In genomic region chr15:102386640-102387039, GRCm38 (mm10) we compare ENCODE assay signal across 25 mouse cellular contexts. TPM values are rescaled to one million over a fixed set of nuclear protein-coding genes. Genes with fewer than 3 reads are reported as not detected.
A peak's percentile ranks its signal among the peaks of the same experiment; 100 is the strongest.
DNase-seq lines count a peak whose midpoint lies in the region; ATAC-seq and TF ChIP-seq lines count a peak whose summit lies in the region.
"Had no signal": no experiment of that assay in that cellular context is flagged by ENCODE, and none has a peak within 500 bp of the region (broad histone marks: within the 10 kb centered on the region; RNA-seq: fewer than 3 reads in every experiment).

No protein-coding gene starts in this region.

- no peak for TF ChIP-seq CTCF in ES-Bruce4 (IDR thresholded peaks at IDR 0.05; ENCODE audit: low read depth, low read length)

- 35% methylated on average over 9 of the region's 9 CpGs for WGBS in liver, embryonic 15.5 days (ENCODE audit: insufficient replicate concordance)
- WGBS in hindbrain, embryonic 10.5 days: 52% methylated on average over 9 of the region's 9 CpGs

- ATAC-seq in erythroblast, adult 5-6 weeks (replicated peaks; ENCODE audit: low FRiP score, poor library complexity, severe bottlenecking): peak; percentile 56; the same call in 1 of the 2 replicates
- ATAC-seq in liver, embryonic 15.5 days (ENCODE audit: insufficient read depth): peak; percentile 12; the same call in 1 of the 2 replicates
- ATAC-seq in monocyte, adult 5-6 weeks (replicated peaks; ENCODE audit: insufficient number of reproducible peaks, low FRiP score, low TSS enrichment, poor library complexity, severe bottlenecking): no peak
- ATAC-seq: activated CD4-positive, CD25-positive, alpha-beta regulatory T cell, adult 4 months; hindbrain, embryonic 16.5 days; midbrain, embryonic 16.5 days had no signal

- no peak for TF ChIP-seq POLR2A in ES-Bruce4 (IDR thresholded peaks at IDR 0.05; ENCODE audit: insufficient read depth, low read length)

- no peaks in the 10 kb centered on the region for H3K27me3 ChIP-seq in ES-Bruce4 (ENCODE audit: control insufficient read depth, insufficient read depth, low read length, poor library complexity, severe bottlenecking)
- H3K27me3 ChIP-seq in liver, embryonic 15.5 days: no peaks in the 10 kb centered on the region
- no peaks in the 10 kb centered on the region for H3K27me3 ChIP-seq in hindbrain, embryonic 10.5 days (ENCODE audit: insufficient read depth, poor library complexity, severe bottlenecking)
- H3K27me3 ChIP-seq: embryonic facial prominence, embryonic 13.5 days; heart, embryonic 13.5 days had no signal

- peak overlapping the region; percentile 48 for H3K4me3 ChIP-seq in ES-Bruce4 (ENCODE audit: low read depth, low read length)
- no peak overlapping the region for H3K4me3 ChIP-seq in liver, embryonic 15.5 days (replicated peaks)
- H3K4me3 ChIP-seq in hindbrain, embryonic 10.5 days: no peak overlapping the region
- H3K4me3 ChIP-seq: embryonic facial prominence, embryonic 13.5 days; forebrain, embryonic 10.5 days; heart, embryonic 13.5 days; limb, embryonic 10.5 days had no signal

- no peaks in the 10 kb centered on the region for H3K36me3 ChIP-seq in ES-Bruce4 (ENCODE audit: control insufficient read depth, insufficient read depth, low read length, poor library complexity, severe bottlenecking)
- no peaks in the 10 kb centered on the region for H3K36me3 ChIP-seq in liver, embryonic 15.5 days (replicated peaks)
- no peaks in the 10 kb centered on the region for H3K36me3 ChIP-seq in hindbrain, embryonic 10.5 days
- H3K36me3 ChIP-seq: embryonic facial prominence, embryonic 13.5 days; forebrain, embryonic 10.5 days; heart, embryonic 13.5 days; limb, embryonic 10.5 days had no signal

- peak; percentile 78 for DNase-seq in A20 (ENCODE audit: low read depth, low spot score)
- DNase-seq in hindbrain, embryonic 10.5 days (ENCODE audit: low spot score): no peak
- DNase-seq in right cerebral cortex, postnatal 4 days: no peak
- no peak for DNase-seq in spleen, postnatal 36 days (ENCODE audit: low spot score in 2 of 2)
- DNase-seq: adrenal gland, postnatal 36 days; cerebellum, adult 9-10 months; gastrocnemius, postnatal 25 days; heart, postnatal 36 days; kidney, adult 11 months; lung, embryonic 14.5 days; thymus, postnatal 4 days had no signal

- H3K9ac ChIP-seq in ES-Bruce4 (ENCODE audit: low read depth, poor library complexity, severe bottlenecking): peak overlapping the region; percentile 5; the same call in 1 of the 2 replicates
- no peak overlapping the region for H3K9ac ChIP-seq in liver, embryonic 15.5 days
- H3K9ac ChIP-seq: embryonic facial prominence, embryonic 13.5 days; heart, embryonic 13.5 days; lung, embryonic 14.5 days had no signal

- no peaks in the 10 kb centered on the region for H3K4me1 ChIP-seq in ES-Bruce4 (ENCODE audit: control insufficient read depth, insufficient read depth, low read length)
- H3K4me1 ChIP-seq in liver, embryonic 15.5 days (replicated peaks): peaks cover 13% of the 10 kb centered on the region
- H3K4me1 ChIP-seq in hindbrain, embryonic 10.5 days (replicated peaks): no peaks in the 10 kb centered on the region
- H3K4me1 ChIP-seq: embryonic facial prominence, embryonic 13.5 days; heart, embryonic 13.5 days had no signal

- H3K4me2 ChIP-seq in liver, embryonic 15.5 days: no peak overlapping the region
- H3K4me2 ChIP-seq: embryonic facial prominence, embryonic 13.5 days; heart, embryonic 13.5 days; lung, embryonic 14.5 days had no signal

- TF ChIP-seq EP300 in ES-Bruce4 (IDR thresholded peaks at IDR 0.05; ENCODE audit: insufficient read depth, low read depth, low read length): no peak

- H3K9me3 ChIP-seq in ES-Bruce4 (replicated peaks; ENCODE audit: control insufficient read depth, insufficient read depth, low read length, poor library complexity, severe bottlenecking): no peaks in the 10 kb centered on the region
- H3K9me3 ChIP-seq in liver, embryonic 15.5 days (replicated peaks): no peaks in the 10 kb centered on the region
- no peaks in the 10 kb centered on the region for H3K9me3 ChIP-seq in hindbrain, embryonic 10.5 days
- H3K9me3 ChIP-seq: embryonic facial prominence, embryonic 13.5 days; forebrain, embryonic 10.5 days; heart, embryonic 13.5 days; limb, embryonic 10.5 days had no signal

- peak overlapping the region; percentile 51 for H3K27ac ChIP-seq in ES-Bruce4 (ENCODE audit: insufficient read depth, low read length)
- H3K27ac ChIP-seq in liver, embryonic 15.5 days (replicated peaks): no peak overlapping the region
- H3K27ac ChIP-seq in hindbrain, embryonic 10.5 days: no peak overlapping the region
- H3K27ac ChIP-seq: embryonic facial prominence, embryonic 13.5 days; forebrain, embryonic 10.5 days; heart, embryonic 13.5 days; kidney, postnatal 0 days; limb, embryonic 10.5 days; macrophage had no signal

RNA-seq across cellular contexts. Expression of gene Sp1, which starts 19.3 kb away (rescaled TPM):
- polyA plus RNA-seq in ES-Bruce4 (2011; ENCODE audit: insufficient read depth, insufficient read length, low read depth, missing spikeins): 103 and 106 TPM in 2 replicates
- 42.2 and 66.3 TPM in 2 replicates for total RNA-seq in erythroblast, adult 5-6 weeks (2015; ENCODE audit: low replicate concordance)
- 20.2 and 23.1 TPM in 2 replicates for total RNA-seq in erythroblast, adult 5-6 weeks (2017; ENCODE audit: low replicate concordance)
- 3.5 and 3.7 TPM in 2 replicates for polyA plus RNA-seq in liver, embryonic 15.5 days (2015; fragmentation: Nextera tagmentation; extraction: Ambion mirVana)
- 6.1 and 9.3 TPM in 2 replicates for polyA plus RNA-seq in hindbrain, embryonic 10.5 days (2016; fragmentation: Nextera tagmentation; extraction: Ambion mirVana)
- total RNA-seq in monocyte, adult 5-6 weeks (2017): 66.1 to 99.7 TPM (median 74.8 TPM) in 3 replicates

RNA-seq across cellular contexts. Expression of gene Sp7, which starts 19.7 kb away (rescaled TPM):
- not detected in 2 replicates for polyA plus RNA-seq in ES-Bruce4 (2011; ENCODE audit: insufficient read depth, insufficient read length, low read depth, missing spikeins)
- total RNA-seq in erythroblast, adult 5-6 weeks (2015; ENCODE audit: low replicate concordance): not detected in 2 replicates
- total RNA-seq in erythroblast, adult 5-6 weeks (2017; ENCODE audit: low replicate concordance): not detected in 2 replicates
- polyA plus RNA-seq in liver, embryonic 15.5 days (2015; fragmentation: Nextera tagmentation; extraction: Ambion mirVana): not detected in 2 replicates
- 1.0 and 1.2 TPM in 2 replicates for polyA plus RNA-seq in hindbrain, embryonic 10.5 days (2016; fragmentation: Nextera tagmentation; extraction: Ambion mirVana)
- total RNA-seq in monocyte, adult 5-6 weeks (2017): not detected in 3 replicates
- total RNA-seq: gastrocnemius, postnatal 25 days; heart, postnatal 36 days had no signal
- polyA plus RNA-seq: activated CD4-positive, CD25-positive, alpha-beta regulatory T cell, adult 4 months; macrophage; spleen, adult 2 months had no signal

RNA-seq across cellular contexts. Expression of gene Aaas, which starts 36.1 kb away (rescaled TPM):
- polyA plus RNA-seq in ES-Bruce4 (2011; ENCODE audit: insufficient read depth, insufficient read length, low read depth, missing spikeins): 196 and 252 TPM in 2 replicates
- total RNA-seq in erythroblast, adult 5-6 weeks (2015; ENCODE audit: low replicate concordance): 30.3 and 60.7 TPM in 2 replicates
- total RNA-seq in erythroblast, adult 5-6 weeks (2017; ENCODE audit: low replicate concordance): 11.7 and 49.7 TPM in 2 replicates
- polyA plus RNA-seq in liver, embryonic 15.5 days (2015; fragmentation: Nextera tagmentation; extraction: Ambion mirVana): 41.7 and 48.3 TPM in 2 replicates
- 102 and 122 TPM in 2 replicates for polyA plus RNA-seq in hindbrain, embryonic 10.5 days (2016; fragmentation: Nextera tagmentation; extraction: Ambion mirVana)
- 16.5 to 50.9 TPM (median 46.2 TPM) in 3 replicates for total RNA-seq in monocyte, adult 5-6 weeks (2017)

RNA-seq across cellular contexts. Expression of gene Myg1, which starts 55.1 kb away (rescaled TPM):
- 38.6 and 48.8 TPM in 2 replicates for polyA plus RNA-seq in ES-Bruce4 (2011; ENCODE audit: insufficient read depth, insufficient read length, low read depth, missing spikeins)
- 9.4 and 10.0 TPM in 2 replicates for total RNA-seq in erythroblast, adult 5-6 weeks (2015; ENCODE audit: low replicate concordance)
- total RNA-seq in erythroblast, adult 5-6 weeks (2017; ENCODE audit: low replicate concordance): 14.3 and 14.9 TPM in 2 replicates
- 38.1 and 40.1 TPM in 2 replicates for polyA plus RNA-seq in liver, embryonic 15.5 days (2015; fragmentation: Nextera tagmentation; extraction: Ambion mirVana)
- 119 and 120 TPM in 2 replicates for polyA plus RNA-seq in hindbrain, embryonic 10.5 days (2016; fragmentation: Nextera tagmentation; extraction: Ambion mirVana)
- 20.0 to 37.9 TPM (median 27.2 TPM) in 3 replicates for total RNA-seq in monocyte, adult 5-6 weeks (2017)

RNA-seq across cellular contexts. Expression of gene Amhr2, which starts 58.5 kb away (rescaled TPM):
- 1.8 and 2.8 TPM in 2 replicates for polyA plus RNA-seq in ES-Bruce4 (2011; ENCODE audit: insufficient read depth, insufficient read length, low read depth, missing spikeins)
- not detected in 2 replicates for total RNA-seq in erythroblast, adult 5-6 weeks (2015; ENCODE audit: low replicate concordance)
- total RNA-seq in erythroblast, adult 5-6 weeks (2017; ENCODE audit: low replicate concordance): not detected in 2 replicates
- 0.08 and 0.10 TPM in 2 replicates for polyA plus RNA-seq in liver, embryonic 15.5 days (2015; fragmentation: Nextera tagmentation; extraction: Ambion mirVana)
- 0.17 and 0.18 TPM in 2 replicates for polyA plus RNA-seq in hindbrain, embryonic 10.5 days (2016; fragmentation: Nextera tagmentation; extraction: Ambion mirVana)
- 0.86 TPM in 1 of 3 replicates, not detected in the others for total RNA-seq in monocyte, adult 5-6 weeks (2017)
- polyA plus RNA-seq: activated CD4-positive, CD25-positive, alpha-beta regulatory T cell, adult 4 months; embryonic facial prominence, embryonic 13.5 days; limb, embryonic 10.5 days had no signal

Comparison
In these comparisons a context has a peak if more than half of its experiments do, and no peak if none do; other contexts are left out.
1. RNA of gene Sp1, which starts 19.3 kb away (polyA plus RNA-seq): 103 to 106 TPM in ES-Bruce4; 6.1 to 9.3 TPM in hindbrain, embryonic 10.5 days and 3.5 to 3.7 TPM in liver, embryonic 15.5 days; every median in the first group is over 10 times any median in the second.